Mouse (Mus musculus): ENCODE measurements around the gene Rap2c. TPM values are rescaled to one million over a fixed set of nuclear protein-coding genes. Genes with fewer than 3 reads are reported as not detected.

Rap2c gene
- polyA plus RNA-seq, 2 experiments: 8.2 to 9.9 TPM

GRCm38 (mm10) chrX:51000791-51001190 is 17.0 kb downstream of the Rap2c start:
- H3K9ac ChIP-seq (replicated peaks): no peak overlapping the region
- no peak overlapping the region for H3K4me2 ChIP-seq (ENCODE audit: low read depth)
- H3K27ac ChIP-seq: no peak overlapping the region
- WGBS (ENCODE audit: insufficient replicate concordance): 75% methylated on average over 6 of the region's 6 CpGs
- H3K36me3 ChIP-seq (replicated peaks; ENCODE audit: control insufficient read depth, insufficient read depth, low read depth): no peaks in the 10 kb centered on the region
- H3K9me3 ChIP-seq (ENCODE audit: control insufficient read depth, low read length): no peaks in the 10 kb centered on the region
- H3K27me3 ChIP-seq (ENCODE audit: control insufficient read depth, insufficient read depth, low read length): no peaks in the 10 kb centered on the region
- DNase-seq (ENCODE audit: low read depth in 3 of 3, low spot score in 3 of 3) (no peak), ATAC-seq (ENCODE audit: insufficient read depth) (no peak)
- no peak overlapping the region for H3K4me3 ChIP-seq (ENCODE audit: insufficient read depth in 1 of 2, low read depth in 2 of 2, low read length in 2 of 2)
- TF ChIP-seq EP300 (IDR thresholded peaks at IDR 0.05; ENCODE audit: low read depth): no peak
- TF ChIP-seq CTCF (IDR thresholded peaks at IDR 0.05; ENCODE audit: low read depth): no peak
- H3K4me1 ChIP-seq (replicated peaks; ENCODE audit: control insufficient read depth in 2 of 2, insufficient read depth in 2 of 2, low read length in 1 of 2): no peaks in the 10 kb centered on the region

- ATAC-seq (ENCODE audit: insufficient read depth) (no peak), DNase-seq (ENCODE audit: low read depth in 3 of 3, low spot score in 3 of 3) (no peak)
- H3K4me3 ChIP-seq (ENCODE audit: insufficient read depth in 1 of 2, low read depth in 2 of 2, low read length in 2 of 2): no peak overlapping the region
- no peak overlapping the region for H3K4me2 ChIP-seq (ENCODE audit: low read depth)
- WGBS (ENCODE audit: insufficient replicate concordance): 78% methylated on average over 2 of the region's 2 CpGs
- H3K27me3 ChIP-seq (ENCODE audit: control insufficient read depth, insufficient read depth, low read length): no peaks in the 10 kb centered on the region
- no peaks in the 10 kb centered on the region for H3K4me1 ChIP-seq (replicated peaks; ENCODE audit: control insufficient read depth in 2 of 2, insufficient read depth in 2 of 2, low read length in 1 of 2)
- no peak overlapping the region for H3K27ac ChIP-seq
- TF ChIP-seq EP300 (IDR thresholded peaks at IDR 0.05; ENCODE audit: low read depth) (no peak), CTCF (IDR thresholded peaks at IDR 0.05; ENCODE audit: low read depth) (no peak)
- H3K9ac ChIP-seq (replicated peaks): no peak overlapping the region
- no peaks in the 10 kb centered on the region for H3K36me3 ChIP-seq (replicated peaks; ENCODE audit: control insufficient read depth, insufficient read depth, low read depth)
- H3K9me3 ChIP-seq (ENCODE audit: control insufficient read depth, low read length): no peaks in the 10 kb centered on the region
These were observed 22.5 kb downstream of the Rap2c start for GRCm38 (mm10) chrX:50995310-50995709.

GRCm38 (mm10) chrX:50991324-50991723 is 26.5 kb downstream of the Rap2c start:
- no peaks in the 10 kb centered on the region for H3K9me3 ChIP-seq (ENCODE audit: control insufficient read depth, low read length)
- no peak overlapping the region for H3K9ac ChIP-seq (replicated peaks)
- 72% methylated on average over 5 of the region's 5 CpGs for WGBS (ENCODE audit: insufficient replicate concordance)
- H3K4me1 ChIP-seq (replicated peaks; ENCODE audit: control insufficient read depth in 2 of 2, insufficient read depth in 2 of 2, low read length in 1 of 2): no peaks in the 10 kb centered on the region
- DNase-seq (ENCODE audit: low read depth in 3 of 3, low spot score in 3 of 3) (no peak), ATAC-seq (ENCODE audit: insufficient read depth) (no peak)
- H3K36me3 ChIP-seq (replicated peaks; ENCODE audit: control insufficient read depth, insufficient read depth, low read depth): no peaks in the 10 kb centered on the region
- H3K27ac ChIP-seq: no peak overlapping the region
- no peak overlapping the region for H3K4me2 ChIP-seq (ENCODE audit: low read depth)
- no peak overlapping the region for H3K4me3 ChIP-seq (ENCODE audit: insufficient read depth in 1 of 2, low read depth in 2 of 2, low read length in 2 of 2)
- no peaks in the 10 kb centered on the region for H3K27me3 ChIP-seq (ENCODE audit: control insufficient read depth, insufficient read depth, low read length)
- no peak for TF ChIP-seq EP300 (IDR thresholded peaks at IDR 0.05; ENCODE audit: low read depth)
- TF ChIP-seq CTCF (IDR thresholded peaks at IDR 0.05; ENCODE audit: low read depth): no peak

GRCm38 (mm10) chrX:50989940-50990339 is 27.9 kb downstream of the Rap2c start:
- no peak overlapping the region for H3K27ac ChIP-seq
- no peaks in the 10 kb centered on the region for H3K9me3 ChIP-seq (ENCODE audit: control insufficient read depth, low read length)
- no peaks in the 10 kb centered on the region for H3K36me3 ChIP-seq (replicated peaks; ENCODE audit: control insufficient read depth, insufficient read depth, low read depth)
- H3K27me3 ChIP-seq (ENCODE audit: control insufficient read depth, insufficient read depth, low read length): no peaks in the 10 kb centered on the region
- H3K4me2 ChIP-seq (ENCODE audit: low read depth): no peak overlapping the region
- TF ChIP-seq EP300 (IDR thresholded peaks at IDR 0.05; ENCODE audit: low read depth) (no peak), CTCF (IDR thresholded peaks at IDR 0.05; ENCODE audit: low read depth) (no peak)
- no peak overlapping the region for H3K4me3 ChIP-seq (ENCODE audit: insufficient read depth in 1 of 2, low read depth in 2 of 2, low read length in 2 of 2)
- H3K9ac ChIP-seq (replicated peaks): no peak overlapping the region
- 58% methylated on average over 6 of the region's 6 CpGs for WGBS (ENCODE audit: insufficient replicate concordance)
- no peaks in the 10 kb centered on the region for H3K4me1 ChIP-seq (replicated peaks; ENCODE audit: control insufficient read depth in 2 of 2, insufficient read depth in 2 of 2, low read length in 1 of 2)
- ATAC-seq (ENCODE audit: insufficient read depth): no peak
- no peak for DNase-seq (ENCODE audit: low read depth in 3 of 3, low spot score in 3 of 3)

- H3K4me3 ChIP-seq (ENCODE audit: insufficient read depth in 1 of 2, low read depth in 2 of 2, low read length in 2 of 2): no peak overlapping the region
- no peaks in the 10 kb centered on the region for H3K4me1 ChIP-seq (replicated peaks; ENCODE audit: control insufficient read depth in 2 of 2, insufficient read depth in 2 of 2, low read length in 1 of 2)
- no peak for DNase-seq (ENCODE audit: low read depth in 3 of 3, low spot score in 3 of 3)
- 50% methylated on average over 1 of the region's 1 CpGs for WGBS (ENCODE audit: insufficient replicate concordance)
- no peak overlapping the region for H3K9ac ChIP-seq (replicated peaks)
- TF ChIP-seq EP300 (IDR thresholded peaks at IDR 0.05; ENCODE audit: low read depth) (no peak), CTCF (IDR thresholded peaks at IDR 0.05; ENCODE audit: low read depth) (no peak)
- H3K36me3 ChIP-seq (replicated peaks; ENCODE audit: control insufficient read depth, insufficient read depth, low read depth): no peaks in the 10 kb centered on the region
- no peak overlapping the region for H3K4me2 ChIP-seq (ENCODE audit: low read depth)
- H3K27me3 ChIP-seq (ENCODE audit: control insufficient read depth, insufficient read depth, low read length): no peaks in the 10 kb centered on the region
- no peak for ATAC-seq (ENCODE audit: insufficient read depth)
- H3K27ac ChIP-seq: no peak overlapping the region
- no peaks in the 10 kb centered on the region for H3K9me3 ChIP-seq (ENCODE audit: control insufficient read depth, low read length)
These were observed 29.2 kb downstream of the Rap2c start for GRCm38 (mm10) chrX:50988581-50988980.
